Mouse (Mus musculus) neural tube, embryonic 15.5 days (tissue): ENCODE data around the gene Actl6a. TPM values are rescaled to one million over a fixed set of nuclear protein-coding genes. Genes with fewer than 3 reads are reported as not detected.
"Not testable (repeated sequence)": the region's sequence is repeated elsewhere in the genome, so short reads cannot be mapped to it uniquely, and the experiment has no call there.

Source experiments
- ATAC-seq: fragments of 200-750 bp; cut with Nextera tagmentation; 2 replicates; pipeline ENCODE4 v1.8.0; 2017; ENCODE audit warnings: mild to moderate bottlenecking, moderate TSS enrichment, moderate library complexity; ENCODE audit not compliant: low FRiP score
- H3K27ac ChIP-seq: fragments of 300-500 bp; sonication (generic); replicated peaks from 2 replicates; pipeline ENCODE4 v1.5.1; 2015; ENCODE audit warnings: mild to moderate bottlenecking, inconsistent platforms
- H3K27me3 ChIP-seq: fragments of 300-500 bp; sonication (generic); replicated peaks from 2 replicates; pipeline ENCODE4 v1.6.1; 2015; ENCODE audit warnings: inconsistent platforms
- H3K36me3 ChIP-seq: fragments of 300-500 bp; sonication (generic); 2 replicates; pipeline ENCODE4 v1.6.1; 2015; ENCODE audit warnings: inconsistent platforms
- H3K4me1 ChIP-seq: fragments of 300-500 bp; sonication (generic); 2 replicates; pipeline ENCODE4 v1.6.1; 2015; ENCODE audit warnings: inconsistent platforms
- H3K4me2 ChIP-seq: fragments of 300-500 bp; sonication (generic); 2 replicates; pipeline ENCODE4 v1.6.1; 2015; ENCODE audit warnings: inconsistent platforms, mild to moderate bottlenecking, moderate library complexity
- H3K4me3 ChIP-seq: fragments of 300-500 bp; sonication (generic); replicated peaks from 2 replicates; pipeline ENCODE4 v1.5.1; 2015; ENCODE audit warnings: mild to moderate bottlenecking, inconsistent platforms
- H3K9ac ChIP-seq: fragments of 300-500 bp; sonication (generic); replicated peaks from 2 replicates; pipeline ENCODE4 v1.6.1; 2015; ENCODE audit warnings: mild to moderate bottlenecking, inconsistent platforms
- H3K9me3 ChIP-seq: fragments of 300-500 bp; sonication (generic); replicated peaks from 2 replicates; pipeline ENCODE4 v1.6.1; 2016; ENCODE audit warnings: inconsistent platforms
- WGBS: fragments of 180-500 bp; shearing (Covaris S2); methylation state at CpG from one replicate; pipeline ENCODE4 v1.1.7; 2015; ENCODE audit warnings: mixed read lengths; 5-methylcytosine and 5-hydroxymethylcytosine counted together
- polyA plus RNA-seq: library from polyadenylated mRNA; unstranded; fragments of >200 nt; fragmentation: Nextera tagmentation; extraction: Ambion mirVana; gene quantifications from 2 replicates; pipeline ENCODE4 v1.2.1, GENCODE M21; 2015

Actl6a gene
- polyA plus RNA-seq, 1 experiment from 2014 or later: 51.9 TPM

DNA sequence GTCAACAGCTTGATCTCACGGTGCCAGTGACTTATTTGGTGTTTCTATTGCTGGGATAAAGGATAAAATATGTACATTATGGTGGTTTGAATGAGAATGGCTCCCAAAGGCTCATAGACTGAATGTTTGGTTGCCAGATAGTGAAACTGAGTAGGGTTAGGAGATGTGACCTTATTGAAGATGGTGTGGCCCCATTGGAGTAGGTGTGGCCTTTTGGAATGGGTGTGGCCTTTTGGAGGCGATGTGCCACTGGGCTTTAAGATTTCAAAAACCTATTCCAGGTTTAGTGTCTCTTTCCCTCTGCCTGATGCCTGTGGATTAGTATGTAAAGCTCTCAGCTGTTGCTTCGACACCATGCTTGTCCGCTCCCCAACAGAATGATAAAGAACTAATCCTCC, 10.5 kb upstream of the Actl6a start:
- H3K4me3 ChIP-seq: no peak overlapping the region
- H3K9me3 ChIP-seq: no peaks in the 10 kb centered on the region
- no peaks in the 10 kb centered on the region for H3K4me1 ChIP-seq
- ATAC-seq: no peak
- WGBS: 90% methylated on average over 4 of the region's 4 CpGs
- H3K36me3 ChIP-seq: no peaks in the 10 kb centered on the region
- no peak overlapping the region for H3K4me2 ChIP-seq
- no peaks in the 10 kb centered on the region for H3K27me3 ChIP-seq
- H3K27ac ChIP-seq: no peak overlapping the region
- H3K9ac ChIP-seq: no peak overlapping the region

DNA sequence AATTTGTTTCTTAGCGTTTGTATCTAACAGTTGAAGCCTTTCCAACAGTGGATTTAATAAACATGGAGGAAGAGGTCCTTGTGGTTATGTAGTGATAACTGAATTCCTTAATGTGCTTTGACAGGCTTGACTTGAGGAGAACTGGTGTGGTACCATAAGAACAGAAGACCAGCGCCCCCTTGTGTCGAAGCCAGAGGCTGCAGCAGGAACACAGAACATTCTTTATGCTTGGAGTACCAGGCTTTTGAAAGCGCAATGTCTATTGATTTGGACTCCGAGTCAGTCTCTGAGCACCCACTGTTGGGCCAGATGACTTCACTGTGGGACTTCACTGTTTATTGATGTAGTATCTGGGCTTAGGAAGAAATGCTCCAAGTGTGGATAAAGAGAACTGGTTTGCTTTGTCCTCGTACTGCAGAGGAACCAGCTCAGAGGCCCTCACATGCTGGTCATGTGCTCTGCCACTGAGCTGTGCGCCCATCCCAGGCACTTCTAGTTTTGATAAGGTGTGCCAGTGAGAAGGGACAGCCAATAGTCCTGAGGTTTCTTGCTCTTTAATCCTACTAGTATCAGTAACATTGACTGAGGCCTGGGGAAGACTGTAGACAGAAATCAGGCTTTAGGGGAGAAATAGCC, 7.8 kb upstream of the Actl6a start:
- Histone ChIP-seq H3K36me3 (no peaks in the 10 kb centered on the region), H3K9me3 (no peaks in the 10 kb centered on the region), H3K4me3 (no peak overlapping the region), H3K4me1 (no peaks in the 10 kb centered on the region), H3K4me2 (no peak overlapping the region), H3K9ac (no peak overlapping the region), H3K27ac (no peak overlapping the region), H3K27me3 (no peaks in the 10 kb centered on the region)
- ATAC-seq: peak; percentile 79; the same call in 1 of the 2 replicates
- WGBS: 35% methylated on average over 7 of the region's 7 CpGs

DNA sequence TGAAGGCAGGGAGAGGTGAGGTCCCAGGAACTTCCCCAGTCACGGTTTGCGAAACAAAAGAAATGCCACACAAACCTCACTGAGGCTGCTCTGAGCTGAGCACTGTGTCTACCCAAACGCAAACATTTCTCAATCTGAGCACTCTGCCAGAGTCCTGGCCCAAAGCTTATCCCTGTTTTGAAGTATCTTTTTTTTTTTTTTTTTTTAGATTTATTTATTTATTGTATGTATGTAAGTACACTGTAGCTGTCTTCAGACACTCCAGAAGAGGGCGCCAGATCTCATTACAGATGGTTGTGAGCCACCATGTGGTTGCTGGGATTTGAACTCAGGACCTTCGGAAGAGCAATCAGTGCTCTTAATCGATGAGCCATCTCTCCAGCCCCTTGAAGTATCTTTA, 2.1 kb upstream of the Actl6a start:
- H3K27ac ChIP-seq, H3K27me3 ChIP-seq, H3K4me1 ChIP-seq, ATAC-seq, H3K9ac ChIP-seq, H3K36me3 ChIP-seq, H3K4me2 ChIP-seq, H3K9me3 ChIP-seq, H3K4me3 ChIP-seq: not testable (repeated sequence)
- WGBS: 89% methylated on average over 6 of the region's 6 CpGs

DNA sequence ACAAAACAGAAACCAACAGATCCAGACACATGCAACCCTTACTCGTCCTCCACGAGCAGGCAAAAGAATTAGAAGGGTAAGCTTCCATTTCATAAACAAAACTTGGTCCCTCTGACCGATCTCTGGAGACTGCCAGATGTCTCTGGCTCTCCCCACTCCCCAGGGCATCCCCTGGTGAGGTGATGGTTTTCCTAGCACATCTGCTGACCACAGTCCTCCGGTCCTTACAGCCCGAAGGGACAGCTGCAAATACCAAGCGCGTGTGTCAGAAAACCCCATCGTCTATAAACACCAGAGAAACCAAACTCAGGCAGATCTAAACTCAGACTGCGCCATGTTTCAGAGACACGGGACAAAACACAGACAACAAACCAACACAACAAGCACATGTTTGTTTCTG, 1.5 kb upstream of the Actl6a start:
- H3K9ac ChIP-seq, H3K27ac ChIP-seq, H3K36me3 ChIP-seq, H3K4me1 ChIP-seq, H3K9me3 ChIP-seq, ATAC-seq, H3K4me3 ChIP-seq, H3K27me3 ChIP-seq, H3K4me2 ChIP-seq: not testable (repeated sequence)
- WGBS: 93% methylated on average over 10 of the region's 10 CpGs

DNA sequence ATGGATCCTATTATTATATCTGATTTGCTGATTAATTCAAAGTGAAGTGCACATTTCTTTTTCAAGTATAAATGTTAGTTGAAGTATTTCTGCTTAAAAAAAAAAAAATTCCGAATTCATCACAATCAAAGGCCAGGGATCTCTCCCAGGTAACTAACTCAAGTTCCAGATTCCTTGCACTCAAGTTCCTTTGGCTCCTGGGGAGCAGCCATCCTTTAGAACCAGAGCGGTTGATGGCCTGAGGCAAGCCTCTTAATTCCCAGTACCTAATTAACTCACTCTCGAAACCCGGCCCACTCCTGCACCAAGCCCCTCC, 1.9 kb downstream of the Actl6a start:
- Histone ChIP-seq H3K27ac (peak overlapping the region; percentile 51; the same call in 1 of the 2 replicates), H3K9ac (0 out of 2 replicates have a peak overlapping the region, but pooled peaks have one; percentile 26)

DNA sequence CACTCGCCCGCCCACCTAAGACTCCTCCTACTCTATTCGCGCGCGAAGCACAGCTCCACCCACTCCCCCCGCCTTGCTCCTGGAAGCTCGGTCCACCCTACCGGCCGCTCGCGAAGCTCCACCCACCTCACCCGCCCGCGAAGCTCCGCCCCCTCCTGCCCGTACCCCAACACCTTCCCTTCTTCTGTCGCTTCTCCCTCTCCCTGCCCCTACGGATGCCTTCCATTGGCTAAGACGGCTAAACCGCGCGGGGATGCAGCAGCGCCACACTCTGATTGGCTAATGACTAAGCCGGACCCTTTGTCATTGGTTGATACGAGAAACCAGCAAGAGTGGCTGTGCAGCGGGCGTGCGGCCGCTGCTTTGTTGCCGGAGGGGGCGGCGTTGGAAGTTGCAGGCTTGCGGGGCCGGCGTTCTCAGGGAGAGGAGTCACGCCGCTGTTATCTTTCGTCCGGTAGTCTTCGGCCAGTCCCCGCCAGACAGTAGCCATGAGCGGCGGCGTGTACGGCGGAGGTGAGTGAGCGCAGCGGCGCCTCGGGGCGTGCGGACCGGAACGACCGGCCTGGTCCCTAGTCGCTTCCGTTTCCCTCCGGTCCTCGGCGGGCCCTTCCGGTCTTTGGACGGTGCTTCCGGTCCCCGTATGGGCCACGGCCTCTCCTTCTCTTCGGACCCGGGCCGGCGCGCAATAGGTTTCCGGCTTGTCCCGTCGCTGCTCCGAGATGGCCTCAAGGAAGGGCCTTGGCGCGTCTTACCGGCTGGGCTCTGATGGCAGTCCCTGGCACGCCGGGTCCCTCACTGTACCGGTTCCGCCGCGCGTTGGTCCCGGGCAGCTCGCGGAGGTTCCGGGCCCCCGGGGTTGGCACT, 2.5 kb downstream of the Actl6a start:
- ATAC-seq: peak; percentile 100
- Histone ChIP-seq H3K9me3 (no peaks in the 10 kb centered on the region), H3K36me3 (peaks cover 20% of the 10 kb centered on the region), H3K27me3 (no peaks in the 10 kb centered on the region), H3K4me3 (peak overlapping the region; percentile 85), H3K27ac (peak overlapping the region; percentile 92), H3K4me1 (peaks cover 14% of the 10 kb centered on the region), H3K4me2 (peak overlapping the region; percentile 69), H3K9ac (peak overlapping the region; percentile 75)
- WGBS: under 1% methylated on average over 89 of the region's 90 CpGs

More for the DNA sequence above, 1.9 kb downstream of the Actl6a start:
- no peak for ATAC-seq
- H3K4me3 ChIP-seq: peak overlapping the region; percentile 85
- 1% methylated on average over 4 of the region's 4 CpGs for WGBS
- H3K36me3 ChIP-seq: peaks cover 14% of the 10 kb centered on the region
- H3K27me3 ChIP-seq: no peaks in the 10 kb centered on the region
- peak overlapping the region; percentile 69 for H3K4me2 ChIP-seq
- peaks cover 14% of the 10 kb centered on the region for H3K4me1 ChIP-seq
- no peaks in the 10 kb centered on the region for H3K9me3 ChIP-seq

DNA sequence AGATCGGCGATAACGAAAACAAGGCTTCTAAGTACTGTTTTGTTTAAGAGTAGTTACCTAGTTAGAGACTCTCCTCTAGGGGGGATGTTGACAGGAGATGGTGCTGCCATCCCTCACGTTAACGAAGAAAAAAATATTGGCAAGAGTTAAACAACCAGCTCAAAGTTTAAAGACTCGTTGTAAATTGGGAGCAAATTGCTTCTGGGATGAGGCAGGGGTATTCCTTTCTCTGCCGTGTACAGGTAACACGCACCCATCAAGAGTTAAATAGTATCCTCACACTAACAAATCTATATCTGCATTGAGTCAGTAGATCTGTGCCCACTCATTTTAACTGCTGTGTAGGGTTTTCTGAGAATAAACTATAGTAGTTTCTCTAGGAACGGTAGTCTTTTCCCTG, 3.3 kb downstream of the Actl6a start:
- Histone ChIP-seq H3K9me3 (no peaks in the 10 kb centered on the region), H3K36me3 (peaks cover 27% of the 10 kb centered on the region), H3K27ac (peak overlapping the region; percentile 92), H3K4me2 (peak overlapping the region; percentile 69), H3K4me1 (peaks cover 14% of the 10 kb centered on the region), H3K27me3 (no peaks in the 10 kb centered on the region), H3K4me3 (peak overlapping the region; percentile 85), H3K9ac (peak overlapping the region; percentile 75)
- 10% methylated on average over 9 of the region's 9 CpGs for WGBS
- no peak for ATAC-seq

DNA sequence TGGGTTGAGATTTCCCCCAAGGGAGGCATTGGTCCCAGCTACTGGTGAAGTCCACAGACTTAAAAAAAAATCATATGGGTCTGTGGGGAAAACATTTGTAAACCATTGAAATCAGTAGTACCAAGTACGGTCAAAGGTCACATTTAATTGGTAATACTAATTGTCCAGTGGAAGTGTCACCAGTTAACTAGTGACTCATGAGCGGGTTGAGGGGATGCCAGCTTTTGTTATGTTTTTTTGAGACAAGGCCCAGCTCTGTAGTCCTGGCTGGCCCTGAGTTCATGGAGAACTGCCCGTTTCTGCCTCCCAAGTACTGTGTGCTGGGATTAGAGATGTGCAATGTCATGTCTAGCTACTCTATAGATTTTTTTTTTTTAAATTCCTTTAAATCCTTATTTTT, 7.6 kb downstream of the Actl6a start:
- Histone ChIP-seq H3K27me3 (no peaks in the 10 kb centered on the region), H3K4me3 (no peak overlapping the region), H3K4me2 (no peak overlapping the region), H3K27ac (no peak overlapping the region), H3K9ac (no peak overlapping the region), H3K4me1 (peaks cover 14% of the 10 kb centered on the region), H3K36me3 (peaks cover 67% of the 10 kb centered on the region), H3K9me3 (no peaks in the 10 kb centered on the region)
- WGBS: 94% methylated on average over 3 of the region's 3 CpGs
- ATAC-seq: no peak

DNA sequence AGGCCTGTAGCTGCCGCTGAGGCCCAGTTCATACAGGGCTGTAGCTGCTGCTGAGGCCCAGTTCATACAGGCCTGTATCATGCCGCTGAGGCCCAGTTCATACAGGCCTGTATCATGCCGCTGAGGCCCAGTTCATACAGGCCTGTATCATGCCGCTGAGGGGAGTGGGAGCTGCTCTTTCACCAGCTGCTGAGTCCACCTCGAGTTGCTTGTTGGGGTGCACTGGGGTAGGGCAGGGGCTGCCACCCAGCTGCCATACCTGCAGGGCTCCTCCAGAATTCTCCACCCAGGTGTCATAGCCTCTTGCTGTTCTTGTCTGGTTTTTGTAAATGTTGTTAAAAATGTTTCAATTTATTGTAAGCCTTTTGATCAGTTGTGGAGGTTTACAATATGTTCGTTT, 11.3 kb downstream of the Actl6a start:
- H3K4me3 ChIP-seq, H3K9me3 ChIP-seq, ATAC-seq, H3K9ac ChIP-seq, H3K27ac ChIP-seq, H3K4me2 ChIP-seq, H3K27me3 ChIP-seq, H3K4me1 ChIP-seq: not testable (repeated sequence)
- WGBS: 97% methylated on average over 6 of the region's 6 CpGs
- peaks cover 94% of the 10 kb centered on the region for H3K36me3 ChIP-seq

DNA sequence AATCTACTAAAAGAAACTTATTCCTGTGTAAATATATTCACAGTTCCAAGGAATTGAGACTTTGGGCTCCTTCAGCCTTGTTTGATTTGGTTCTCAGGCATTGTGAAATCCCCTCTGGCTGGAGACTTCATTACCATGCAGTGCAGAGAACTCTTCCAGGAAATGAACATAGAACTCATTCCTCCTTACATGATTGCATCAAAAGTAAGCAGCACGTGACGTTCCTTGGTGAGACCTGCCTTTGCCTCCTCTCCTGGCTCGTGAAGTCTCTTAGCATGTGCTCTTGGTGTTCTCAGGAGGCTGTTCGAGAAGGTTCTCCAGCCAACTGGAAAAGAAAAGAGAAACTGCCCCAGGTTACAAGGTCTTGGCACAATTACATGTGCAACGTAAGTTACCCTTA, 12.2 kb downstream of the Actl6a start:
- H3K4me2 ChIP-seq: no peak overlapping the region
- peaks cover 94% of the 10 kb centered on the region for H3K36me3 ChIP-seq
- H3K9me3 ChIP-seq: no peaks in the 10 kb centered on the region
- H3K4me1 ChIP-seq: no peaks in the 10 kb centered on the region
- no peaks in the 10 kb centered on the region for H3K27me3 ChIP-seq
- 91% methylated on average over 5 of the region's 5 CpGs for WGBS
- H3K9ac ChIP-seq: no peak overlapping the region
- H3K4me3 ChIP-seq: no peak overlapping the region
- ATAC-seq: no peak
- H3K27ac ChIP-seq: no peak overlapping the region

DNA sequence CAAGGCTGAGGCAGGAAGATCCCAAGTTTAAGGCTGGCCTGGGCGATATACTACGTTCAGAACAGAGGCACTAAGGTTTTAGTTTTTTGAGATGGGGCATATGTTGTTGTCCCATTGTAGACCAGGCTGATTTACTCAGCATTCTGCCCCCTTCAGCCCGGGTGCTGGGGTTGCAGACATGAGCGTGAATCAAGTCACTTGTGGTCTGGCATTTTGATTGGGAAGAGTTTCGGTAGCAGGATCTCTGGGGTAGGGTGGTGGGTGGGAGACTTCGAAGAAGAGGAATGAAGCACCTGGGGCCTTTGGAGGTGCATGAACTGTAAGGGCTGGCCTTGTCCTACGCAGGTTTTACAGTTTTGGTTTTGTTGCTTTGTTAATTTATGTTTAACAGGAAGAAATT, 18.1 kb downstream of the Actl6a start:
- ATAC-seq: no peak
- Histone ChIP-seq H3K36me3 (peaks cover 92% of the 10 kb centered on the region), H3K4me2 (no peak overlapping the region), H3K9ac (no peak overlapping the region), H3K27ac (no peak overlapping the region), H3K27me3 (no peaks in the 10 kb centered on the region), H3K4me1 (no peaks in the 10 kb centered on the region), H3K9me3 (no peaks in the 10 kb centered on the region), H3K4me3 (no peak overlapping the region)
- 95% methylated on average over 7 of the region's 7 CpGs for WGBS

DNA sequence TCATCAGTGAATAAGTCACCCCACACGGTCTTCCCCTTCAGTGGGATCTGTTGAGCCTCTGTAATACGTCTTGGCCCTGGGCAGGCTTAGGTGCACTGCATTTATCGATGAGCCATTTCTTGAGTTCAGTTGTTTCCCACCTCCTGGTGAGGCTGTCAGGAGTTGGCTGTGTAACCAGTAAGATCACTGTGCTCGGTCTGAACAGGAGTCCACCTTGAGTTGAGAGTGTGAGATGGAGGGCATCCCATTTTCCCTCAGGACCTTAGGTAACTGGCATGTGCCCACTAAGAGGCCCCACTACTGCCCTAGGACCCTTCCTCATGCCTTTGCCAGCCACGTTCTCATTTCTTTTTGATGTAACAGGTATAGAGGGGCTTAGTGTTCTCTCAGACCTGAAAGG, 19.9 kb downstream of the Actl6a start:
- WGBS: 84% methylated on average over 5 of the region's 5 CpGs
- Histone ChIP-seq H3K27me3 (no peaks in the 10 kb centered on the region), H3K36me3 (peaks cover 91% of the 10 kb centered on the region), H3K9me3 (no peaks in the 10 kb centered on the region), H3K4me1 (no peaks in the 10 kb centered on the region), H3K4me3 (no peak overlapping the region), H3K27ac (no peak overlapping the region), H3K4me2 (no peak overlapping the region), H3K9ac (no peak overlapping the region)
- ATAC-seq: no peak
